Mouse (Mus musculus) lung, postnatal 0 days (tissue): ENCODE measurements around the gene Eftud2. TPM values are rescaled to one million over a fixed set of nuclear protein-coding genes. Genes with fewer than 3 reads are reported as not detected.

Experiments
- ATAC-seq: fragments of 200-750 bp; cut with Nextera tagmentation; 2 replicates; pipeline ENCODE4 v1.8.0; 2017; ENCODE audit warnings: moderate library complexity
- DNase-seq: peaks from one replicate; pipeline ENCODE4 v3.0.0-alpha.2; 2016; ENCODE audit warnings: low spot score
- H3K27ac ChIP-seq: fragments of 300-500 bp; sonication (generic); 2 replicates; pipeline ENCODE4 v1.5.1; 2014; ENCODE audit warnings: antibody characterized with exemption, mild to moderate bottlenecking, low read length, mixed read lengths
- H3K27me3 ChIP-seq: fragments of 300-500 bp; sonication (generic); replicated peaks from 2 replicates; pipeline ENCODE4 v1.6.1; 2014; ENCODE audit warnings: low read length, mixed read lengths; ENCODE audit not compliant: insufficient read depth
- H3K36me3 ChIP-seq: fragments of 300-500 bp; sonication (generic); 2 replicates; pipeline ENCODE4 v1.6.1; 2014; ENCODE audit warnings: low read length, mixed read lengths; ENCODE audit not compliant: insufficient read depth
- H3K4me1 ChIP-seq: fragments of 300-500 bp; sonication (generic); 2 replicates; pipeline ENCODE4 v1.6.1; 2014; ENCODE audit warnings: antibody characterized with exemption, low read depth, low read length, mixed read lengths; ENCODE audit not compliant: insufficient read depth
- H3K4me2 ChIP-seq: fragments of 300-500 bp; sonication (generic); replicated peaks from 2 replicates; pipeline ENCODE4 v1.6.1; 2014; ENCODE audit warnings: low read depth, mild to moderate bottlenecking, low read length, moderate library complexity, mixed read lengths
- H3K4me3 ChIP-seq: fragments of 300-500 bp; sonication (generic); 2 replicates; pipeline ENCODE4 v1.5.1; 2014; ENCODE audit warnings: low read depth, low read length
- H3K9ac ChIP-seq: fragments of 300-500 bp; sonication (generic); replicated peaks from 2 replicates; pipeline ENCODE4 v1.6.1; 2014; ENCODE audit warnings: low read depth, mild to moderate bottlenecking
- H3K9me3 ChIP-seq: fragments of 300-500 bp; sonication (generic); 2 replicates; pipeline ENCODE4 v1.6.1; 2016; ENCODE audit warnings: low read length, mixed read lengths
- CTCF ChIP-seq: IDR thresholded peaks from 2 replicates; pipeline ENCODE4 v1.5.1; 2016; ENCODE audit warnings: antibody characterized with exemption, mild to moderate bottlenecking
- EP300 ChIP-seq: IDR thresholded peaks from 2 replicates; pipeline ENCODE4 v1.6.1; 2016; ENCODE audit warnings: antibody characterized with exemption, mild to moderate bottlenecking, control low read depth
- WGBS: fragments of 180-500 bp; shearing (Covaris S2); extraction: QIAGEN DNeasy Blood & Tissue Kit; methylation state at CpG from one replicate; pipeline ENCODE4 v1.1.7; 2014; 5-methylcytosine and 5-hydroxymethylcytosine counted together
- polyA plus RNA-seq: library from polyadenylated mRNA; unstranded; fragments of >200 nt; fragmentation: Nextera tagmentation; extraction: Ambion mirVana; gene quantifications from 2 replicates; pipeline ENCODE4 v1.2.1, GENCODE M21; 2015

Eftud2 gene
- polyA plus RNA-seq, 1 experiment from 2014 or later = 67.1 TPM

GRCm38 (mm10) chr11:102791682-102792445, 88.9 kb downstream of the Eftud2 start:
- no peak for DNase-seq
- no peak for ATAC-seq
- no peak for TF ChIP-seq CTCF
- TF ChIP-seq EP300 = no peak
- Histone ChIP-seq H3K36me3 (no peaks in the 10 kb centered on the region), H3K4me2 (no peak overlapping the region), H3K27ac (no peak overlapping the region), H3K27me3 (no peaks in the 10 kb centered on the region), H3K9me3 (no peaks in the 10 kb centered on the region), H3K4me1 (0 out of 2 replicates have a peak, but pooled peaks cover 3% of the 10 kb centered on the region), H3K9ac (no peak overlapping the region), H3K4me3 (no peak overlapping the region)
- WGBS = 45% methylated on average over 14 of the region's 14 CpGs

Other genes with a start within 250 kb of the Eftud2 start
- 0.04 and 0.05 TPM in 2 replicates for gene Meioc, start 217.3 kb downstream of the Eftud2 start, polyA plus RNA-seq
- 20.4 and 22.8 TPM in 2 replicates for gene Ccdc43, start 183.2 kb downstream of the Eftud2 start, polyA plus RNA-seq
- 0.78 and 1.8 TPM in 2 replicates for gene Adam11, start 119.5 kb downstream of the Eftud2 start, polyA plus RNA-seq
- gene Gjc1, start 61.3 kb downstream of the Eftud2 start, polyA plus RNA-seq = 35.9 and 37.0 TPM in 2 replicates
- gene Higd1b, start 45.1 kb downstream of the Eftud2 start, polyA plus RNA-seq = 111 and 138 TPM in 2 replicates
- gene Ccdc103, start 219 bp upstream of the Eftud2 start, polyA plus RNA-seq = 3.9 and 4.4 TPM in 2 replicates
- gene Fam187a, start 4.2 kb upstream of the Eftud2 start, polyA plus RNA-seq = not detected in 2 replicates
- gene Gfap, start 19.9 kb upstream of the Eftud2 start, polyA plus RNA-seq = 0.05 and 0.12 TPM in 2 replicates
- gene Kif18b, start 44.1 kb upstream of the Eftud2 start, polyA plus RNA-seq = 0.33 and 0.36 TPM in 2 replicates
- gene C1ql1, start 65.7 kb upstream of the Eftud2 start, polyA plus RNA-seq = 0.30 and 0.31 TPM in 2 replicates
- gene Nmt1, start 147.2 kb upstream of the Eftud2 start, polyA plus RNA-seq = 50.5 and 52.1 TPM in 2 replicates
- 43.5 and 51.1 TPM in 2 replicates for gene Dcakd, start 147.3 kb upstream of the Eftud2 start, polyA plus RNA-seq
- 3.7 and 3.8 TPM in 2 replicates for gene Plcd3, start 220.7 kb upstream of the Eftud2 start, polyA plus RNA-seq
- 28.8 and 34.5 TPM in 2 replicates for gene Acbd4, start 220.7 kb upstream of the Eftud2 start, polyA plus RNA-seq
- gene Hexim1, start 235.2 kb upstream of the Eftud2 start, polyA plus RNA-seq = 6.5 TPM in 2 replicates